Mouse (Mus musculus) CH12.LX (cell line): Measurements from ENCODE around the gene Aldoc. TPM values are rescaled to one million over a fixed set of nuclear protein-coding genes. Genes with fewer than 3 reads are reported as not detected.

ENCODE experiments used
- DNase-seq: peaks from one replicate; pipeline ENCODE4 v3.0.0-alpha.2; 2013; ENCODE audit errors: extremely low read depth
- H3K27ac ChIP-seq: 2 replicates; pipeline ENCODE4 v1.5.1; 2012; ENCODE audit warnings: low read depth, mild to moderate bottlenecking, control low read depth, moderate library complexity; ENCODE audit not compliant: insufficient read depth
- H3K27me3 ChIP-seq: replicated peaks from 2 replicates; pipeline ENCODE3; 2012; ENCODE audit warnings: inconsistent platforms
- H3K36me3 ChIP-seq, 2 experiments: replicated peaks in 1 of 2; 2 replicates each; pipeline versions ENCODE3 to v1.6.1; 2012; ENCODE audit warnings: inconsistent platforms in 1 of 2, low read length in 1 of 2, mild to moderate bottlenecking in 1 of 2, mixed read lengths in 1 of 2, moderate library complexity in 1 of 2; ENCODE audit not compliant: control insufficient read depth in 1 of 2, insufficient read depth in 1 of 2
- H3K4me1 ChIP-seq, 2 experiments: 2 replicates each; pipeline ENCODE4 v1.6.1; 2012; ENCODE audit warnings: inconsistent platforms in 1 of 2, moderate library complexity in 1 of 2; ENCODE audit not compliant: insufficient read depth in 2 of 2, control insufficient read depth in 1 of 2
- H3K4me2 ChIP-seq: 2 replicates; pipeline ENCODE4 v1.6.1; 2012; ENCODE audit warnings: low read depth, mild to moderate bottlenecking, control low read depth; ENCODE audit not compliant: poor library complexity, insufficient read depth, severe bottlenecking
- H3K4me3 ChIP-seq, 3 experiments: fragments of 150-350 bp in 1 of 3; sonication (generic) in 1 of 3; replicated peaks in 1 of 3; 2 replicates each; pipeline versions ENCODE3 to v1.5.1; 2011 to 2012; ENCODE audit warnings: low read depth in 2 of 3, low read length in 2 of 3, mild to moderate bottlenecking in 2 of 3, moderate library complexity in 2 of 3, control low read depth in 1 of 3, improper control_type of control experiment in 1 of 3, inconsistent platforms in 1 of 3, mixed read lengths in 1 of 3; ENCODE audit not compliant: poor library complexity in 1 of 3
- H3K79me2 ChIP-seq: replicated peaks from 2 replicates; pipeline ENCODE4 v1.6.1; 2012; ENCODE audit warnings: mild to moderate bottlenecking, moderate library complexity; ENCODE audit not compliant: control insufficient read depth, poor library complexity, insufficient read depth, severe bottlenecking; ENCODE audit errors: extremely low read depth
- H3K9ac ChIP-seq: 2 replicates; pipeline ENCODE4 v1.6.1; 2012; ENCODE audit warnings: low read depth, mild to moderate bottlenecking, control low read depth, moderate library complexity; ENCODE audit not compliant: insufficient read depth
- H3K9me3 ChIP-seq: replicated peaks from 2 replicates; pipeline ENCODE3; 2012; ENCODE audit warnings: low read length, inconsistent platforms, mixed read lengths
- BHLHE40 ChIP-seq: IDR thresholded peaks from 2 replicates; pipeline ENCODE4 v1.6.1; 2011; ENCODE audit warnings: mild to moderate bottlenecking, low read depth, low read length, improper control_type of control experiment
- CHD1 ChIP-seq: IDR thresholded peaks from 2 replicates; pipeline ENCODE4 v1.6.1; 2012; ENCODE audit warnings: low read depth, low read length, improper control_type of control experiment, inconsistent platforms
- E2F4 ChIP-seq: IDR thresholded peaks from 2 replicates; pipeline ENCODE4 v1.6.1; 2011; ENCODE audit warnings: low read depth, low read length, improper control_type of control experiment; ENCODE audit not compliant: insufficient replicate concordance
- ELF1 ChIP-seq: IDR thresholded peaks from 2 replicates; pipeline ENCODE4 v1.6.1; 2014; ENCODE audit warnings: low read depth, mild to moderate bottlenecking, inconsistent platforms, low read length, improper control_type of control experiment
- EP300 ChIP-seq: IDR thresholded peaks from 2 replicates; pipeline ENCODE4 v1.6.1; 2011; ENCODE audit warnings: low read length, improper control_type of control experiment
- ETS1 ChIP-seq: conservative IDR thresholded peaks from 2 replicates; pipeline ENCODE4 v1.6.1; 2012; ENCODE audit warnings: low read depth, mild to moderate bottlenecking, inconsistent platforms, low read length, improper control_type of control experiment, moderate library complexity
- GABPA ChIP-seq: IDR thresholded peaks from 2 replicates; pipeline ENCODE4 v1.6.1; 2012; ENCODE audit warnings: low read depth, low read length, improper control_type of control experiment, inconsistent platforms; ENCODE audit not compliant: insufficient replicate concordance
- HCFC1 ChIP-seq: IDR thresholded peaks from 2 replicates; pipeline ENCODE4 v1.6.1; 2012; ENCODE audit warnings: low read depth, mild to moderate bottlenecking, inconsistent platforms, low read length, improper control_type of control experiment
- IRF4 ChIP-seq: IDR thresholded peaks from 2 replicates; pipeline ENCODE4 v1.6.1; 2014; ENCODE audit warnings: low read depth, mild to moderate bottlenecking, inconsistent platforms, low read length, improper control_type of control experiment
- JUN ChIP-seq: IDR thresholded peaks from 2 replicates; pipeline ENCODE4 v1.6.1; 2011; ENCODE audit warnings: low read depth, mild to moderate bottlenecking, low read length, improper control_type of control experiment, moderate library complexity; ENCODE audit not compliant: insufficient read depth
- JUND ChIP-seq: conservative IDR thresholded peaks from 2 replicates; pipeline ENCODE4 v1.6.1; 2011; ENCODE audit warnings: low read depth, low read length, improper control_type of control experiment
- KAT2A ChIP-seq: IDR thresholded peaks from 2 replicates; pipeline ENCODE4 v1.6.1; 2012; ENCODE audit warnings: low read length, improper control_type of control experiment, inconsistent platforms; ENCODE audit not compliant: insufficient replicate concordance
- MAFK ChIP-seq: IDR thresholded peaks from 2 replicates; pipeline ENCODE4 v1.6.1; 2011; ENCODE audit warnings: low read length, improper control_type of control experiment; ENCODE audit not compliant: insufficient replicate concordance
- MAX ChIP-seq: IDR thresholded peaks from 2 replicates; pipeline ENCODE4 v1.6.1; 2011; ENCODE audit warnings: low read length, improper control_type of control experiment
- MAZ ChIP-seq: IDR thresholded peaks from 2 replicates; pipeline ENCODE4 v1.6.1; 2012; ENCODE audit warnings: low read depth, mild to moderate bottlenecking, inconsistent platforms, low read length, improper control_type of control experiment, moderate library complexity
- MEF2A ChIP-seq: IDR thresholded peaks from 2 replicates; pipeline ENCODE4 v1.6.1; 2014; ENCODE audit warnings: low read depth, mild to moderate bottlenecking, inconsistent platforms, low read length, improper control_type of control experiment, borderline replicate concordance
- MXI1 ChIP-seq: IDR thresholded peaks from 2 replicates; pipeline ENCODE4 v1.6.1; 2011; ENCODE audit warnings: mild to moderate bottlenecking, low read depth, low read length, improper control_type of control experiment
- MYC ChIP-seq: IDR thresholded peaks from 2 replicates; pipeline ENCODE4 v1.6.1; 2011; ENCODE audit warnings: low read depth, mild to moderate bottlenecking, improper control_type of control experiment, low read length
- NELFE ChIP-seq: IDR thresholded peaks from 2 replicates; pipeline ENCODE4 v1.6.1; 2011; ENCODE audit warnings: low read depth, low read length, improper control_type of control experiment
- NRF1 ChIP-seq: IDR thresholded peaks from 2 replicates; pipeline ENCODE4 v1.6.1; 2014; ENCODE audit warnings: low read depth, mild to moderate bottlenecking, inconsistent platforms, low read length, improper control_type of control experiment, moderate library complexity
- PAX5 ChIP-seq: IDR thresholded peaks from 2 replicates; pipeline ENCODE4 v1.6.1; 2012; ENCODE audit warnings: low read length, inconsistent platforms, mixed read lengths
- POLR2AphosphoS2 ChIP-seq: IDR thresholded peaks from 2 replicates; pipeline ENCODE4 v1.6.1; 2011; ENCODE audit warnings: low read depth, low read length, improper control_type of control experiment
- RAD21 ChIP-seq: IDR thresholded peaks from 2 replicates; pipeline ENCODE4 v1.6.1; 2011; ENCODE audit warnings: low read depth, mild to moderate bottlenecking, low read length, improper control_type of control experiment, moderate library complexity
- RCOR1 ChIP-seq: conservative IDR thresholded peaks from 2 replicates; pipeline ENCODE4 v1.6.1; 2012; ENCODE audit warnings: low read depth, mild to moderate bottlenecking, inconsistent platforms, low read length, improper control_type of control experiment
- SIN3A ChIP-seq: IDR thresholded peaks from 2 replicates; pipeline ENCODE4 v1.6.1; 2012; ENCODE audit warnings: low read length, improper control_type of control experiment, inconsistent platforms
- SMC3 ChIP-seq: IDR thresholded peaks from 2 replicates; pipeline ENCODE4 v1.6.1; 2011; ENCODE audit warnings: low read depth, low read length, improper control_type of control experiment
- TCF12 ChIP-seq: IDR thresholded peaks from 2 replicates; pipeline ENCODE4 v1.6.1; 2014; ENCODE audit warnings: low read depth, mild to moderate bottlenecking, inconsistent platforms, low read length, improper control_type of control experiment
- UBTF ChIP-seq: IDR thresholded peaks from 2 replicates; pipeline ENCODE4 v1.6.1; 2012; ENCODE audit warnings: low read depth, mild to moderate bottlenecking, inconsistent platforms, low read length, improper control_type of control experiment, moderate library complexity
- USF1 ChIP-seq: IDR thresholded peaks from 2 replicates; pipeline ENCODE4 v1.6.1; 2014; ENCODE audit warnings: low read depth, mild to moderate bottlenecking, inconsistent platforms, low read length, improper control_type of control experiment
- USF2 ChIP-seq: conservative IDR thresholded peaks from 2 replicates; pipeline ENCODE4 v1.6.1; 2011; ENCODE audit warnings: low read depth, low read length, improper control_type of control experiment
- ZC3H11A ChIP-seq: IDR thresholded peaks from 2 replicates; pipeline ENCODE4 v1.6.1; 2012; ENCODE audit warnings: low read depth, mild to moderate bottlenecking, inconsistent platforms, low read length, improper control_type of control experiment
- ZMIZ1 ChIP-seq: IDR thresholded peaks from 2 replicates; pipeline ENCODE4 v1.6.1; 2012; ENCODE audit warnings: low read depth, mild to moderate bottlenecking, inconsistent platforms, low read length, improper control_type of control experiment
- ZNF384 ChIP-seq: IDR thresholded peaks from 2 replicates; pipeline ENCODE4 v1.6.1; 2012; ENCODE audit warnings: low read depth, low read length, improper control_type of control experiment, inconsistent platforms
- dilution Hi-C: fragments of 300-500 bp; cut with MboI; formaldehyde crosslinking; loops from 2 replicates; pipeline ENCODE4 v1.14.3; 2020; ENCODE audit warnings: low sequenced_read_pairs; ENCODE audit not compliant: extremely low pct_unique_long_range_greater_than_20kb, extremely low pct_ligation_motif_present
- in situ Hi-C: fragments of 300-500 bp; cut with MboI; formaldehyde crosslinking; loops from 3 replicates; pipeline ENCODE4 v1.14.3; 2019; ENCODE audit warnings: low sequenced_read_pairs, low pct_ligation_motif_present, low pct_unique_long_range_greater_than_20kb, mixed read lengths
- polyA plus RNA-seq: library from polyadenylated mRNA; unstranded; fragments of >175 nt; gene quantifications from 2 replicates; pipeline ENCODE4 v1.2.1, GENCODE M21; 2012; ENCODE audit warnings: low read depth; ENCODE audit not compliant: insufficient read length
- total RNA-seq, 2 experiments: library from RNA; depleted of rRNA; stranded (reverse); fragments of 300-350 nt in 1 of 2; fragments of >200 nt in 1 of 2; gene quantifications; 2 replicates each; pipeline ENCODE4 v1.2.3; 2012 to 2014

Aldoc gene
- total and polyA plus RNA-seq, 3 experiments: 25.0 to 119 (median 90.2) TPM

- TF ChIP-seq IRF4: no peak
- TF ChIP-seq MAZ: no peak
- no peak for TF ChIP-seq GABPA
- TF ChIP-seq MAX: 0 out of 2 replicates have a peak, but pooled peaks have one; percentile 8
- TF ChIP-seq NELFE: no peak
- TF ChIP-seq HCFC1: no peak
- TF ChIP-seq ETS1: no peak; the same call in 1 of the 2 replicates
- 0 out of 2 replicates have a peak, but pooled peaks have one; percentile 24 for TF ChIP-seq KAT2A
- TF ChIP-seq SIN3A: no peak
- TF ChIP-seq ZMIZ1: no peak
- peak; percentile 91; the same call in 1 of the 2 replicates for TF ChIP-seq CHD1
- TF ChIP-seq JUN: no peak
- peak; percentile 34 for TF ChIP-seq MEF2A
- no peak for TF ChIP-seq RAD21
- no peak for TF ChIP-seq BHLHE40
- no peak for TF ChIP-seq SMC3
- TF ChIP-seq MAFK: no peak
- TF ChIP-seq NRF1: no peak
- no peak for TF ChIP-seq USF1
- no peak for TF ChIP-seq USF2
- no peak for TF ChIP-seq E2F4
- no peak for TF ChIP-seq RCOR1
- TF ChIP-seq, all 38 proteins: peak for 6
Observed at GRCm38 (mm10) chr11:78344890-78345715, 22.3 kb downstream of the Aldoc start (continued).

GRCm38 (mm10) chr11:78345801-78346200 is 23.0 kb downstream of the Aldoc start:
- in situ Hi-C loops: no loop called here
- H3K9me3 ChIP-seq: no peaks in the 10 kb centered on the region
- H3K4me3 ChIP-seq: peak overlapping the region; percentile 38 to 75 (median 73)
- H3K27me3 ChIP-seq: no peaks in the 10 kb centered on the region
- H3K27ac ChIP-seq: peak overlapping the region; percentile 64
- peaks cover 19 to 42% of the 10 kb centered on the region in 2 experiments for H3K36me3 ChIP-seq
- dilution Hi-C loops: no loop called here
- H3K4me1 ChIP-seq: peaks cover 35 to 67% of the 10 kb centered on the region in 2 experiments
- peak; percentile 90 for DNase-seq
- peak overlapping the region; percentile 91 for H3K9ac ChIP-seq
- peak overlapping the region; percentile 77 for H3K4me2 ChIP-seq
- H3K79me2 ChIP-seq: peaks cover 8% of the 10 kb centered on the region
- TF ChIP-seq RCOR1 (no peak; the same call in 1 of the 2 replicates), POLR2AphosphoS2 (no peak), E2F4 (no peak), RAD21 (no peak), BHLHE40 (peak; percentile 42; the same call in 1 of the 2 replicates), ZMIZ1 (peak; percentile 62; the same call in 1 of the 2 replicates), EP300 (peak; percentile 75), TCF12 (peak; percentile 68), SIN3A (peak; percentile 66), MEF2A (peak; percentile 89), ZC3H11A (no peak), IRF4 (peak; percentile 87), ELF1 (peak; percentile 89), MXI1 (peak; percentile 80), HCFC1 (peak; percentile 63), JUND (no peak), GABPA (no peak), ZNF384 (no peak), MYC (0 out of 2 replicates have a peak, but pooled peaks have one; percentile 20), UBTF (peak; percentile 33; the same call in 1 of the 2 replicates), USF2 (no peak), PAX5 (no peak), SMC3 (no peak)
